Mouse (Mus musculus) cerebellum, postnatal 25 days (tissue): ENCODE data around the gene Dnajb1.

Experiments
- DNase-seq, 2 experiments: peaks; one replicate each; pipeline ENCODE4 v3.0.0; 2021; ENCODE audit warnings: mixed read lengths in 2 of 2

Dnajb1 gene

DNA sequence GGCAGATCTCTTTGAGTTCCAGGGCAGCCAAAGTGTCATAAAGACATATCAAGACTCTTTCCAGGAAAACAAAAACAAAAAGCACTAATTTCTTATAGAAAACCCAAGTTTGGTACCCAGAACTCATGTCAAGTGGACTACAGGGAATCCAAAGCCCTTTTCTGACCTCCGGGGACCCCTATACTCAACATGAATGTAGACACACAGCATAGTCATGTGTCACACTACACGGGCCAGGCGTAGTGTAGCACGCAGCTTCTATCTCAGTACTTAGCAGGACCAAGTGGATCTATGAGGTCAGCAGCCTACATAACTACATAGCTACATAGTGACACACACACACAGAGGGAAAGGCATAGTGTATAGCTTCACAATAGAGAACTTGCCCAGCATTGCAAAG is 5.7 kb downstream of the Dnajb1 start:
- no peak for DNase-seq

DNA sequence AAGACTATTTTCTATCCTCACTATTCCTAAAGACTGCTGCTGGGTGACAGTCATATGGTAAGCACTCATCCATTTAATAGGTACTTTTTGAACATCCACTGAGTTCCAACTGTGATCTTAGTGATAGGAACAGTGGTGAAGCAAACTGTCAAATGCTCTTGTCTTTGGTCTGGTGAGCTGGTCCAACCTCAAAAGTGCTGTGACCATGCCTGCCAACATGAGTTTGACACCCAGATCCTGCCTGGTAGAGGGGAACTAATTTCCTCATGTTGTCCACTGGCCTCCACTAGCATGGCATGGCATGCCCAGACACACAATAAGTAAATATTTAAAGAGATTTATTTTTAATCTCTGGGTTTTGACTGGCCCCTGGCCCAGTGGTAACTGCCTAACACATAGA is 8.6 kb downstream of the Dnajb1 start:
- no peak for DNase-seq

DNA sequence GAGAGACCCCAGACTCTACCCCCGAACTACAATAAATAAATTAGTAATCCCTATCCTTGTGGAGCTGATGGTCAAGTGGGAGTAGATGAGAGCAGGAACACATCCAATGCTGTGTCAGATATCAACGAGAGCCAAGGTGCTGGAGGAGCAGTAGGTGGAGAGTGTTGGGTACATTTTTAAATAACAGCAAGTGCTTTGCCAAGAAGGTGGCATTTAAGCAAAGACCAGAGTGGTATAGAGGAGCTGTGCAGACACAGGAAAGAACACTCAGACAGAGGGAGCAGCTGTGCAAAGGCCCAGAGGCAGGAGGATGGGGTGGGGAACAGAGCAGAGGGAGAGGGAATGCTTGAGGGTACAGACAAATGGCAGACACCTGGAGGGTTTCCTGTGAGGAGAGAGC is 9.1 kb downstream of the Dnajb1 start:
- no peak for DNase-seq

DNA sequence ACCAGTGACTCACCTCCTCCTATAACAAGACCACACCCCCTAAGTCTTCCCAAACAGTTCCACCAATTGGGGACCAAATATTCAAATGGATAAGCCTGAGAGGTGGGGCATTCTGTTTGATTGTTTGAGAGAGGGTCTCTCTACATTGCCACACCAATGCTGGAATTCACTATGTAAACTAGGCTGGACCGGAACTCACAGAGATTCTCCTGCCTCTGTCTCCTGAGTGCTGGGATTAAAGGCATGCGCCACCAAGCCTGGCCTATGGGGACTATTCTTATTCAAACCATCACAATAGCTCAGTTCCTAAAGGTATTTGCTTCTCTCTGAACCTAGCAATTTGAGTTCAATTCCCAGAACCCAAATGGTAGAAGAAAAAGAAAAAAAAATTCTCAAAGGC is 10.6 kb downstream of the Dnajb1 start:
- DNase-seq: no peak

DNA sequence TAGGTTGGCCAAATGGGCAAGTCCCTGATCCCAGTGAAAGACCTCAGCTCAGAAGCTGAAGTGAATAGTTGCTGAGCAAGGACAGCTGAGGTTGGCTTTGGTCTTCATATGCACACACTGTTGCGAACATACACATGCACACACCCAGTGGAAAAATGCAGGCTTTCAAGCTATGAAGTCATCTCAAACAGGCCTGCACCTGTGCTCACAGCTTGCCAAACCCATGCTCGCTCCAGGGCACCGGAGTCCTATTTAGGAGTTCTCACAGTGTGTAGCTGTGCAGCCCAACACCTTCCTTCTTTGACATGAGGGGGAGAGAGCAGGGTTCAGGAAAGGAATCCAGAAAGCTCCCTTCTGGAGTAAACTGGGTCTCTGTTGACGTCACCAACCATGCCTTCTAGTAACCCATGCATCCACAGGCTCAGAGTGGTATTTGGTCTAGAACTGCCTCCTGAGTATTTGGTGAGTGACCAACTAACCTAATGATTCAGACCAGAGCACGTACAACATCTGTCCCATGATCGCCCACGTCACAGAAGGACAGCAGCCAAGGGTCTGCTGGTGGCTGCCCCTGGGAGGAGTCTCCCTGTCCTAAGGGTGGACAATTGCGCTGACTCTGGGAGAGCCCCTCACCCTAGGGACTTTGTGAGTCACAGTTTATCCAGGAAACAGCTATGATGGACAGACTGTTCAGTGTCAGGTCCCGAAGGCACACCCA is 11.7 kb downstream of the Dnajb1 start:
- DNase-seq: peak in 1 of 2 experiments; percentile 35

DNA sequence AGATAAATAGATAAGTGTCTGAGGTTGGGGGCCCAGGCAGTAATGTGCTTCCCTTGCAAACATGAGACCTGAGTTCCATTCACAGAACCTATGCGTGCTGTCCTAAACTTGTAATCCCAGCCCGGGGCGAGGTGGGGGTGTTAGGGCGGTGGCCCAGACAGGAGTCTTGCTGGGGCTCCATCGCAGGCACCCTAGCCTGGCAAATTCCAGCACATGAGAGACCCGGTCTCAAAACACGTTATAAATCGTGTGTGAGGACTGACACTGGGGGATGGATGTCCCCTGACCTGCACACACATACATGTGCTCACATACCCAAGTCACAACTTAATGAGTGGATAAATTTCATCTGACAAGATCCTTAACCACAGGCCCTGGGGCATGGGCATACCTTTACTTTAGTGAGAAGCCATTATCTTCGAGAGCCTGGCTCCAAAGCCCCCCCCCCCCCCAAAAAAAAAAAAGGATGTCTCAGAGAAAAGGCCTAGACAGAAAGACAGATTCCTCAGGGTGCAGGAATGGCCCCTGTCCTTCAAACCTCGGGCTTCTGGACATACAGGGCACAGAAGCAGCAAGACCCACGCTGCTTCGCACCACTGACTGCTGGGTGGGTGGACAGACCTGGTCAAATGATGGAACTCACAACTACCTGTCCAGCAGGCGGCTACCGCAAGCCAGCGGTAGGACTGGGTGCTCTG is 13.8 kb downstream of the Dnajb1 start:
- no peak for DNase-seq

DNA sequence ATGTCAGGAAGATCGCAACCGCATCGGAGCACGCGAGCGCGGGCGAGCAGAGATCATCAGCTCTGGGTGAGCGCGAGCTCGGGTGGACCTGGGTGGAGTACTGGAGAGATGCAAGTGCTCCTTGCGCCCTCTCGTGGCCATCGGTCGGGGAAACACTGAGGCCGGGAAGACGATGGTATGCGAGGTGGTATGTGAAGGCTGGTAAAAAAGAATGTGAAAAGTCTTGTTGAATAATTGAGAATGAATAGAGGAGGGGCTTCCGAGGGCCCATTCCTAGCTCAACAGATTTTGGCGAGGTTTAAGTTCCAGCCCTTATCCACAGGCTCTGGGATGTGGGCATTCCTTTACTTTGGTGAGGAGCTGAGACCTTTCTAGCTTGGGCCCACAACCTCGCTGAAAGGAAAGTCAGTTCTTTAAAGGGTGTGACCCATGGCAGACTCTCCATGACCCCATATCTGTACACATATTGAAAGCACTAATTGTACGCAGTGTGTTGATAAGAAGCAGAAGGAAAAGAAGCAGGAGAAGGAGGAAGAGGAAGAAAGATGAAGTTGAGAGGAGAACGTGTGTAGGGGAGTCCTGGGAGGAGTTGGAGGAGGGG is 14.5 kb downstream of the Dnajb1 start:
- DNase-seq: peak; percentile 92 to 96

DNA sequence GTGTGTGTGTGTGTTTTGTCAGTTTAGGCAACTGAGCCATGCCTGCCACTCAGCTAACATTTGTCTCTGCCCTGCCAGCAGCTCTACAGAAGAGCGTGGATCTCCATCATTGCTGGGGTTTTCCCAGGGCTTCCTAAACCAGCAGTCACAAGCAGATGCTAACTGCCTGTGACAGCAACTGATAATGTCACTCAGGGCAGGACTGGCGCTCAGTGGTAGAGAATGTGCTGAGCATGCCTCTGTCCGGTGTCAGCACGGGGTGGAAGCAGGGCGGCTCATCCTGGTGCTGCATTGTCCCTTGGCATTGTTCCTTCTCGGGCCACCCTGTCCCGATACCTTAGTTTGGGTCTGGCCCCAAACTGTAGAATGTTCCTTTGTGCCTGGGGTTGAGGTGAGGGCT is 15.6 kb downstream of the Dnajb1 start:
- DNase-seq: no peak

DNA sequence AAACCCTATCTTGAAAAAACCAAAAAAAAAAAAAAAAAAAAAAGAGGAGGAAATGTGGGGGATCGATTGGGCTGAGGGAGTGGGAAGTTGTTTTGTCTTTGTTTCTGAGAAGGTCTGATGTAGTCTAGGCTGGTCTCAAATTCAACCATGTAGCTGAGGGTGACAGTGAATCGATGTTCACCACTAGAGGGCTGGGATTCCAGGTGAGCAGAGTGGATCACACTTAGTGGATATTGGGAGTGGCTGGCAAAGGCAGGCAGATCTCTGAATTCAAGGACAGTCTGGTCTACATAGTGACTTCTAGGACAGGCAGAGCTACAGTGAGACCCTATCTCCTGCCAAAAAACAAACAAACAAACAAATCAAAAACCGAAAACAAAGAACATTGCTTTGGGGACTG is 16.7 kb downstream of the Dnajb1 start:
- peak; percentile 40 to 67 for DNase-seq

DNA sequence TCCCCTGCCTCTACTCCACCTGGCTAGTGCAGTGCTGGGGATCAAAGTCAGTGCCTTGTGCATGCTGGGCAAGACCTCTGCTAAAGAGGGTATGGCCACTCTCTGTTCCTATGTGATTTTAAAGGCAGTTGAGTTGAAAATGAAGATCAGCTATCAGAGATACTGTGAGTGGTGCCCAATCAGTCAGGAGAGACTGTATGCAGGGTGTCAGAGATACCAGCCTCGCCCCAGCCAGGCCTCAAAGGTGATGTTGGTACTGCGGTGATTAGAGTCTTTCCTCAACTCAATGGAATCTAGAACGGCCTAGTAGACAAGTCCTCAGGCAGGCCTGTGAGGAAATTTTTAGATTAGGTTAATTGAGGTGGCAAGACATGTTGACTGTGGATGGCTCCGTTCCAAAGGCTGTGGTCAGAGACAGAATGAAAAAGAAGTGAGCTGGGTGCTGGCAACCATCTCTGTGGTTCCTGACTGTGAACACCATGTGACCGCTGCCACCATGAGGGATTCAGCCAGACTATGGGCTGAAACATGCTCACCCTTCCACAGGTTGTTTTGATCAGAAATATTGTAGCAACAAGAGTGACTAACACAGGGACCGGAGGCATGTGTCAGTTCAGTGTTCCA is 17.8 kb downstream of the Dnajb1 start:
- no peak for DNase-seq

DNA sequence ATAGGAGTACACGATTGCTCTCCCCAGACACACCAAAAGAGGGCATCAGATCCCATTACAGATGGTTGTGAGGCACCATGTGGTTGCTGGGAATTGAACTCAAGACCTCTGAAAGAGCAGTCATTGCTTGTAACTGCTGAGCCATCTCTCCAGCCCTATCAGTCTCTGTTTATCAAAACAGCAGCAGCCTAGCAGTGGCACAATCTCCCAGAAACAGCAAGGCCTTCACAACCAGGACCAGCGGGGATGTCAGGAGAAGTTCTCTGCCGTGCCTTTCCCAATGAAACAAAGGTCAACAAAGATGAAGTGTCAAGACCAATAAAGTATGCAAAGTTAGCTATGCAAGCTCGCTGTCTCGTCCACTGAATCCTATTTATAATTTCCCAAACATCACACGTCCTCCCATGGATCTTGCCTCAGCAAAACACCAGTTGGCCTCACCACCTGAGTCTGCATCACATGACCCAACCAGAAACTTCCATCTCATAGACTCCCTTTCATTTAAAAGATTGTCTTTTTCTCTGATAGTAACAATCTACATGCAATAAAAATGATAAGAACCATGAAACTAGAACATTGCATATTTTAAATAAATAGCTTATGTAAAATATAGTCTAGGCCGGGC is 24.2 kb downstream of the Dnajb1 start:
- DNase-seq: no peak

DNA sequence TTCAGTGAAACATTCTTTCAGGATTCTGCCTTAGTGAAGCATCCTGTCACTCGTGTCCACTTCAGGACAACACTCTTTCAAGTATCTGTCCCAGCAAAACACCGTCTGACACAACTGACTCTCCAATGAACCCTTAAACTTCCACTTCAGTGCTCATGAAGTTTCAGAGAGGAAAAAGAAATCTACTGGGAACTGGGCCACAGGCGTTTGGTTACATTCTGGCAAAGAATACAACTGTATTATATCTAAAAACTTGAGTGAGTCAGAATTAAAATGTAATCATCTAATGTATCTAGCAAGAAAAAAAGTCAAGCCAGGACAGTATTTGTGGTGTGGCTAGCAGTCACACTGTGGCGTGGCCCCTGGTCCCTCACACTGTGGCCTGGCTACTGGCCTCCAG is 30.9 kb downstream of the Dnajb1 start:
- no peak for DNase-seq

DNA sequence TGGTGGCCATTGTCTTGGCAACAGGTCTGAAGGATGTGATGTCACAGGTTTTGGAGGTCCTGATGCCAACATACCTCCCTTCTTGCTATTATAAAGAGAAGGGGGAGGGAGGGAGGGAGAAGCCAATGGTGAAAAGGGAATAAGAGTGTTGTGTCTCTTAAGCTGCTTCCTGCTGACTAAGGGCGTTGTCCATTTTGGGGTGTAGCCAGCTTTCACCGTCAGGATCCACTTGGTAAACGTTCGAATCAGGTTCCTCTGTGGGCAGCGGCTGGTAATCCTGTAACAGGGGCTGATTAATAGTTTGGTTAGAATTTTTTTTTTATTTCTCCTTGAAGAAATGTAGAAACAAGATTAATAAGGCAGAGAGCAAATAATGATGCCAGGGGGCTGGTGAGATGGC is 31.7 kb downstream of the Dnajb1 start:
- no peak for DNase-seq

DNA sequence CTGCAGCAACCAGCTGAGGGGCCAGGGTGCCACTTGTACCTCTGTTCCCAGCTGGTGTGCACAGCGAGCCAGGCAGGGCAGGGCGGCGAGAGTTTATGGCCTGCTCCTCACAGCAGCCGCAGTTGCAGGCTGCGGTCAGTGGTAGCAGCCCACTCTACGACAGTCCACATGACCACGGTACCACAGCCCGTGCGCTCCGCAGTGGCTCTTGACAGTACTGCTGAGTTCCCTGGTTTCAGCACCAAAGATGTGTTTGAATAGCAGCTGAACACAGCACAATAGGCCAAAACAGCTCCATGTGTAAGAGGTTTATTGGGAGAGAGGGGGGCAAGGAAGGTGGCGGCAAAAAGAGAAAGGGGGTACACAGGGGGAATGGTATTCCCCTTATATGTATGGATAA is 39.5 kb downstream of the Dnajb1 start:
- DNase-seq: no peak

DNA sequence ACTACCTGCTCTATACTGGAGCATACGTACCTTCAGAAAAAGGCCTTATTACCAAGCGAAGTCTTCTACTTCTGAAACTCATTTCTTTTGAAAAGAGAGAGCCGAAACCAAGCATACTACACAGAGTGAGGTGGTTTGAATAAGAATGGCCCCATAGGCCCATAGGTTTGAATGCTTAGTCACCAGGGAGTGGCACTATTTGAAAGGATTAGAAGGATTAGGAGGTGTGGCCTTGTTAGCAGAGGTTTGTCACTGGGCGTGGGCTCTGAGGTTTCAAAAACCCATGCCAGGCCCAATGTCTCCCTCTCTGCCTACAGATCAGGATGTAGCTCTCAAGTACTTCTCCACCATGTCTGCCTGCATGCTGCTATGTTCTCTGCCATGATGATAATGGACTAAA is 40.0 kb downstream of the Dnajb1 start:
- no peak for DNase-seq

DNA sequence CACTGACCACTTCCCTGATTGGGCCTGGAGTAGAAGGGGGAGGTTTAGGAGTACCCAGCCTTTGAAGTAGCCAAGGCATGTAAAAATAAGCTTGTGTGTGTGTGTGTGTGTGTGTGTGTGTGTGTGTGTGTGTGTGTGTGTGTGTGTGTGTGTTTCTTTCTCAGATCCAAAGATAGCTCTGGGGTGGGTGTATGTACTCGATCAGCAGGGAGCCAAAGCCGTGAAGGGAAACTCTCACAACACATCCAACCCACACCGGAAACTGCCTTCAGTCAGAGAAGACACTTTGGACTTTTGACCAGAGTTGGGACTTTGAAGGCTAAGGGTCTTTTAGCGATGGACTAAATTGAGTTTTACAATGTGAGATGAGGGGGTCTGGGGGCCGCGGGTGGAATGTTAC is 41.7 kb downstream of the Dnajb1 start:
- no peak for DNase-seq

DNA sequence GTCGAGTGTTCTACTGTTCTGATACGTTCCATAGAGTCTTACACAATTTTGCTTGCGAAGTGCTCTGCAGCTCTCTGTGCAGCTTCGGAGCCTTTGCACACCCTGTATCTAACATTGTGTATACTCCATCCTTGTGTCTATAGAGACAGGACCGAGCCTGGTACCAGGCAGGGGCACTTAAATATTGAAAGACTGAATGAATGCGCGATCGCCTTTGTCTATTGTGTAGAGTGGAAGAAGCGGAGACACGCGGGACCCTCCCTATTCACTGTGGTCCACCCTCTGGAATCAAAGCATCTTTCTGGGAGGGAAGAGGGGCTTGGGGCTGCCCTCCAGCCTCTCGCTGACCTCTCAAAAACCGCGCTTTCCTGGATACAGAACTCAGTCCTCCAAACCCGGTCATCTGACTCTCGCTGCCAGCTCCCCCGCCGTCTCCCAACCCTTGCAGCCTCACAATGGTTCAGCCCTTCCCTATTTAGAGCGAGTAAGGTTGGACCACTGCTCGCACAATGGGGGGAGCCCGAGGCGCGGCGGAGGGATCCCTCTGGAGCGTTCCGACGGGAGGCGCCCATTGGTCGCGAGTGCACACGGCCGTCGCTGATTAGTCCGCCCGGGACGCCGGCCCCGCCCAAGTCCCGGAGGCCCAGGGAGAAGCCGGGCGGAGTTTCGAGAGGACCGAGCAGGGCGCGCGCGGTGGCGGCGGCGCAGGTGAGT is 44.2 kb downstream of the Dnajb1 start, which contains the start of gene Gipc1:
TSS of gene Gipc1 (plus strand) at position 648 of the 714 bp plus-strand sequence.
- peak; percentile 95 to 97 for DNase-seq

DNA sequence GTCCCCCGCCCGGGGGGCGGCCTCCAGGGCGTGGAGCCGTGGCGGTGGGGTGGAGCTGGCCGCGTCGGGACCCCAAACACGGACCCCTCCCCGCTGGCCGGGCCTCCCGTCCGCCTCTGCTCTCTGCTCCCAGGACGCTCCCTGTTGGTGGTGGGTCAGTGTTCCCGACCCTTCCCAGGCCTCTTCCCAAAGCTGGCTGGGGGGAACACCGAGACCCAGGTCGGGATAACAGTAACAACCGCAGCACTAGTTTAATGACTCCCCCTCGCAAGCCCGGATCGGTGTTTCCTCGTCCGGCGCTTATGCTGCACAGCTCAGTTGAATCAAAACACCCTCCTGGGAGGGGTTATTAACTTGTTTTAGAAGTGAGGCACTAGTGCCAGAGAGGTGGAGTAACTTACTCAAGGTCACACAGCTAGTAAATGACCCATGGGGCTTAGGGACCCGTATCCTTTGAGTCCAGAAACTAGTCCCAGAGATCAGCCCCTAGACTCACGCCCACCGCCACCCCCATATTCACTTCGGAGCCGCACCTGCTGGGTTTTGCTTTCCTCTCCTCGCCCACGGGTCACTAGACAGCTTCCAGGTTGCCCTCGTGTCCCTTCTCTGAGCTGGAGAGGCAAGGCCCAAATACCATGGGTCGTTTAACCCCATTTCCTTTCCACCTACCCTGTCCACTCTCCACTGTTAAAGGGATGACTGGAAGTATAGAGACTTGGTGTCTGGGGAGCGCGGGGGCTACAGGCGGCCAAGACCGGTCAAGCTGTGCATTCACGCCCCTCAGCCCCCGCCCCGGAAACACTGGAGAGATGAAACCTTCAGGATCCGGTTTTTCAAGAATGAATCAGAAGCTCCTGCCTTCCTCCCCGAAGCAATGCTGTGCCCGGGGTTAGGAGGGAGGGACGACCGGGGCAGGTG is 45.0 kb downstream of the Dnajb1 start:
- DNase-seq: no peak

DNA sequence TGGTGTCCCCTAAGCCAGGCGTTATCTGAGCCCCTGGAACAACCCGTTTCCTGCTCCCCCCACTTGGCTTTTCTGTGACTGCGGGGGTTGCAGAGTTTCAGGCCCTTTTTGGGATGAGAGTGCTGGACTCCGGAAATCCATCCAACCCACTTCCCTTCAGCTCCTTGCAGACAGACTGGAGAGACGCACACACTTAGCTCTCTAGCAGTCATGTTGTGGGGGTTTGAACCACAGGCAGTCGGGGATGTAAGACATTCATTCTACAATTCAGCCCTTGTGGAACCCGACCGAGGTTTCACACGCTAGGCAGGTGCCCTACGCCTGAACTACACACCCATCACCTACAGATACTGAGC is 45.6 kb downstream of the Dnajb1 start:
- DNase-seq: no peak

DNA sequence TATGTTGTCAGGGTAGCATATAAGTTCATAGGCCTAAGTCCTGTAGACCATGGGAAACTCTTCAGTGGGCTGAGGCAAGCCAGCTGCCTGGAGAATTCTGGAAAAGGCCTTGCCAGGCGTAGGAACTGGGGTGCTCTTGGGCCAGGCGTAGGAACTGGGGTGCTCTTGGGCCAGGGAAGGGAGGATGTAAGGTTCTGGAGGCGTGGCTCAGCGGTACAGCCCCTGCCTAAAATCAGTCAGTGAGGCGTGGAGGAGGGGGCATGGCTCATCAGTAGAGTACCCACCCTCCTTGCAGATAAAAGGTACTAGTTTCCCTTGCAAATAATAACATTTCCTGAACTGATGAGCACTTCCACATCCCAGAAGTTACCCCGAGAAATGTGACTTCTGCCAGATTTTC is 46.7 kb downstream of the Dnajb1 start:
- no peak for DNase-seq

DNA sequence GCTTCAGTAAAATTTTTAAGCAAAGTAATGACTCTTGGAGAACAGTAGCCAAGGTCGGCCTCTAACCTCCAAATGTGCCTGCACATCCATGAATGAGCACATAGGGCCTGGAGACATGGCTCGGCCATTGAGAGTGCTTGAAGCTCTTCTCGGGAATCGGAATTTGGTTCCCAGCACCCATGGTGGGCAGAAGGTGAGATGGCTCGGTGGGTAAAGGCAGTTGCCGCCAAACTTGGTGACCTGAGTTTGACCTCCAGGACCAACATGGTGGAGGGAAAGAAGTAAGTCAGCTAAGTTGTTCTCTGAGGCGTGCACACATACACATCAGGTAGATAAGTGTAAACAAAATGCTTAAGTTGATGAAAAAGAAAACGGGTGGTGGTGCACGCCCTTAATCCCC is 48.0 kb downstream of the Dnajb1 start:
- no peak for DNase-seq
